Mouse (Mus musculus) lung, embryonic 16.5 days (tissue): ENCODE measurements around the gene Tcf7l2. TPM values are rescaled to one million over a fixed set of nuclear protein-coding genes. Genes with fewer than 3 reads are reported as not detected.

ENCODE experiments used
- ATAC-seq: fragments of 200-750 bp; cut with Nextera tagmentation; 2 replicates; pipeline ENCODE4 v1.8.0; 2017; ENCODE audit warnings: low read depth, mild to moderate bottlenecking, moderate library complexity
- H3K27ac ChIP-seq: fragments of 300-500 bp; sonication (generic); 2 replicates; pipeline ENCODE4 v1.5.1; 2014; ENCODE audit warnings: mild to moderate bottlenecking, control low read depth, low read length
- H3K27me3 ChIP-seq: fragments of 300-500 bp; sonication (generic); 2 replicates; pipeline ENCODE4 v1.6.1; 2014; ENCODE audit warnings: low read depth, low read length, mixed read lengths; ENCODE audit not compliant: control insufficient read depth, insufficient read depth
- H3K36me3 ChIP-seq: fragments of 300-500 bp; sonication (generic); 2 replicates; pipeline ENCODE4 v1.6.1; 2014; ENCODE audit warnings: low read length; ENCODE audit not compliant: control insufficient read depth, insufficient read depth
- H3K4me1 ChIP-seq: fragments of 300-500 bp; sonication (generic); replicated peaks from 2 replicates; pipeline ENCODE4 v1.6.1; 2014; ENCODE audit warnings: low read length, mixed read lengths; ENCODE audit not compliant: control insufficient read depth, insufficient read depth
- H3K4me2 ChIP-seq: fragments of 300-500 bp; sonication (generic); 2 replicates; pipeline ENCODE4 v1.6.1; 2014; ENCODE audit warnings: low read depth, low read length, control low read depth
- H3K4me3 ChIP-seq: fragments of 300-500 bp; sonication (generic); 2 replicates; pipeline ENCODE4 v1.5.1; 2014; ENCODE audit warnings: mild to moderate bottlenecking, low read length, control low read depth
- H3K9ac ChIP-seq: fragments of 300-500 bp; sonication (generic); 2 replicates; pipeline ENCODE4 v1.6.1; 2014; ENCODE audit warnings: low read length, control low read depth
- H3K9me3 ChIP-seq: fragments of 300-500 bp; sonication (generic); 2 replicates; pipeline ENCODE4 v1.6.1; 2016; ENCODE audit warnings: low read length; ENCODE audit not compliant: control insufficient read depth
- WGBS: fragments of 180-500 bp; shearing (Covaris S2); extraction: QIAGEN DNeasy Blood & Tissue Kit; methylation state at CpG from one replicate; pipeline ENCODE4 v1.1.7; 2014; 5-methylcytosine and 5-hydroxymethylcytosine counted together
- polyA plus RNA-seq: library from polyadenylated mRNA; unstranded; fragments of >200 nt; fragmentation: Nextera tagmentation; extraction: Ambion mirVana; gene quantifications from 2 replicates; pipeline ENCODE4 v1.2.1, GENCODE M21; 2015

Gene Tcf7l2
- polyA plus RNA-seq, 1 experiment from 2014 or later = 50.7 TPM

DNA sequence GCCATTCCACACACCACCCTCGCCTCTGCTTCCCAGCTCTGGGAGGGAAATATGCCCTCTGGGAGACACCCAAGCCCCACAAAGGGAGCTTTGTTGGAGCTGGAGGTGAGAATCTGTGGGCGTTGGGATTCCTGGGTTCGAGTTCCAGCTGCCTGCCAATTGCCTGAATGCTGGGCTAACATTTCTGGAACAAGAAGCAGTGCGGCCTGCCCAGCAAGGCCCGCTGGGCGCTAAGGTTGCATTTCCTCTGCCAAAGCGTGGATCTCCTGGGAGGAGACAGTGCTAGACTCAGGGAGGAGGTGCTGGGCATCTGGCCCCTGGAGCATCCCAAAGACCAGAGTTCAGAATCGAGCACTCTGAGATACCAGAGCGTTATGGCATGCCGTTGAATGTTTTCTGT lies 38.3 kb downstream of the Tcf7l2 start:
- ATAC-seq = no peak
- peaks cover 12% of the 10 kb centered on the region for H3K4me1 ChIP-seq
- no peaks in the 10 kb centered on the region for H3K36me3 ChIP-seq
- no peak overlapping the region for H3K4me3 ChIP-seq
- H3K27me3 ChIP-seq = no peaks in the 10 kb centered on the region
- H3K4me2 ChIP-seq = no peak overlapping the region
- H3K9ac ChIP-seq = no peak overlapping the region
- H3K9me3 ChIP-seq = no peaks in the 10 kb centered on the region
- 59% methylated on average over 10 of the region's 10 CpGs for WGBS
- no peak overlapping the region for H3K27ac ChIP-seq

DNA sequence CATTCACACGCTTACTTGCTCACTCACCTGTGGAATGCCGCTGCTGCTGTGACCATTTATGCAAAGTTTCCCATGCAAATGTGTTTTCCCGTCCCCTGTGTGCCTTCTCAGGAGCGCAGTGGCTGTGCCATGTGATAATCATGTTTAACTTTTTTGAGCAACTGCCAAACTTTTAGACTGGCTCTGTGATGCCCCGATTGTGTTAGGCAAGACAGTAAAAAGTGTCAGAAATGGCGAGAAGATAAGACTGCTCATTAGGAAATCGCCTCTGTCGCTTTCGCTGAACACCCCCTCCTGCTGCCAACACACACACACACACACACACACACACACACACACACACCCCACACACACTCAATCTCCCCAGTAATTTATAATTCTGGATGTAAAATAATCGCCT lies 39.5 kb downstream of the Tcf7l2 start:
- no peaks in the 10 kb centered on the region for H3K27me3 ChIP-seq
- 71% methylated on average over 10 of the region's 10 CpGs for WGBS
- H3K4me1 ChIP-seq = peaks cover 17% of the 10 kb centered on the region
- ATAC-seq = no peak
- no peak overlapping the region for H3K27ac ChIP-seq
- H3K9me3 ChIP-seq = no peaks in the 10 kb centered on the region
- H3K4me3 ChIP-seq = no peak overlapping the region
- no peak overlapping the region for H3K9ac ChIP-seq
- no peaks in the 10 kb centered on the region for H3K36me3 ChIP-seq
- no peak overlapping the region for H3K4me2 ChIP-seq

- ATAC-seq = no peak
- peaks cover 17% of the 10 kb centered on the region for H3K4me1 ChIP-seq
- H3K36me3 ChIP-seq = no peaks in the 10 kb centered on the region
- no peaks in the 10 kb centered on the region for H3K9me3 ChIP-seq
- WGBS = 61% methylated on average over 8 of the region's 8 CpGs
- no peaks in the 10 kb centered on the region for H3K27me3 ChIP-seq
- H3K9ac ChIP-seq = no peak overlapping the region
- no peak overlapping the region for H3K4me2 ChIP-seq
- H3K27ac ChIP-seq = no peak overlapping the region
- no peak overlapping the region for H3K4me3 ChIP-seq
Measured at GRCm38 (mm10) chr19:55781681-55782080, 40.1 kb downstream of the Tcf7l2 start.

DNA sequence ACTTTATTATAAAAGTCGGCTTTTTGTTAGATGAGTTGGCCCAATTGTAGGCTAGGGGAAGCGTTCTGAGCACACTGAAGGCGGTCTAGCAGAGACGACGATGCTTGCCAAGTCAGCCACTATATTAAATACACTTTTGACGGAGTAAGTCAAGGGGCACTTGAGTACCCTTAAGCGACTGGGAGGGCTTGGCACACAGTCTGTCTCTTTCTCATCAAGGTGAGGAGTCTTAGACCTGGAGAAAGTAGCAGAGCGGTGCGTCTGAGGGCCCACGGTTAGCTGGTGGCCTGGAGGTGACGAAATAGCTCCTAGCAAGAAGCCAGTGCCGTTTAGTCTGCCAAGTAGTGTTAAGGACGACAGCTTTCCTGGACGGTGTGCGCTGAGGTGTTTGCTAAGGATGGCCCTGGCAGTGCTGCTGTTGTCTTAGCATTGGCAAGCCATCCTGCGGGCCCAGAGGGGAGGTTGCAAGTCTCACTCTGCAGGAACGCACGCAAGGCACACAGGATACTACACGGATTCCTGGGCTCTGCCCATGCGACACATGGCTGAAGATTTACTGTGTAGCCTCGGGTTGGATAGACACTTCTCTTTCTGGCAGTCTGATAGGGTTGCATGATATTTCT lies 43.3 kb downstream of the Tcf7l2 start:
- 54% methylated on average over 21 of the region's 21 CpGs for WGBS
- Histone ChIP-seq H3K4me1 (peaks cover 15% of the 10 kb centered on the region), H3K4me2 (no peak overlapping the region)

GRCm38 (mm10) chr19:55787420-55787819 lies 45.8 kb downstream of the Tcf7l2 start:
- Histone ChIP-seq H3K27me3 (no peaks in the 10 kb centered on the region), H3K36me3 (no peaks in the 10 kb centered on the region), H3K4me3 (no peak overlapping the region), H3K4me1 (peaks cover 20% of the 10 kb centered on the region), H3K9ac (no peak overlapping the region), H3K9me3 (no peaks in the 10 kb centered on the region), H3K4me2 (no peak overlapping the region), H3K27ac (no peak overlapping the region)
- no peak for ATAC-seq
- WGBS = 76% methylated on average over 13 of the region's 13 CpGs

More for the DNA sequence above, 43.3 kb downstream of the Tcf7l2 start:
- H3K9ac ChIP-seq = no peak overlapping the region
- H3K27ac ChIP-seq = no peak overlapping the region
- H3K4me3 ChIP-seq = no peak overlapping the region
- ATAC-seq = peak; percentile 89
- H3K9me3 ChIP-seq = no peaks in the 10 kb centered on the region
- H3K36me3 ChIP-seq = no peaks in the 10 kb centered on the region
- no peaks in the 10 kb centered on the region for H3K27me3 ChIP-seq

GRCm38 (mm10) chr19:55788285-55788904 lies 46.8 kb downstream of the Tcf7l2 start:
- Histone ChIP-seq H3K27ac (no peak overlapping the region), H3K4me2 (no peak overlapping the region), H3K27me3 (no peaks in the 10 kb centered on the region), H3K9ac (no peak overlapping the region), H3K9me3 (no peaks in the 10 kb centered on the region), H3K36me3 (no peaks in the 10 kb centered on the region), H3K4me1 (peaks cover 22% of the 10 kb centered on the region), H3K4me3 (no peak overlapping the region)
- no peak for ATAC-seq
- WGBS = 59% methylated on average over 7 of the region's 7 CpGs

- Histone ChIP-seq H3K4me2 (no peak overlapping the region), H3K4me1 (peaks cover 21% of the 10 kb centered on the region), H3K4me3 (no peak overlapping the region), H3K9ac (no peak overlapping the region), H3K27me3 (no peaks in the 10 kb centered on the region), H3K9me3 (no peaks in the 10 kb centered on the region), H3K27ac (no peak overlapping the region), H3K36me3 (no peaks in the 10 kb centered on the region)
- ATAC-seq = no peak
- 64% methylated on average over 5 of the region's 5 CpGs for WGBS
Measured at GRCm38 (mm10) chr19:55788905-55789295, 47.3 kb downstream of the Tcf7l2 start.

DNA sequence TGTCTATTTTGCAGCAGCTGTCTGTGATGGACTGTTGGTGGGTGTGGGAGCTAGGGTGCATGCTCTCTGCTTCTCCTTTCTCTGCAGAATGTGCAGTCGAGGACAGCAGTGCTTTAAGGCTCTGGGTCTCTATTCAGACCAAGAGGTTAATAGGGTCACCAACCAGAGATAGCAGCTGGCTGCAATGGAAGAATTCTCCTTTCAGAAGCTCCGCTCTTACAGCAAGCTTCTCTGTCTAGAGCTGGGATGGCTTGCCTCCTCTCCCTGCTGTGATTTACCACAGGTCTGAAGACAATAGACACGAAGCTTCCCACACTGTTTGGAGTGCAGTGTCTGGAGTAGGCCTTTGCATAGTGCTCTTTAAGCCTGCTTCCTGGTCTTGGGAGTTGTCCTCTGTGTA lies 48.2 kb downstream of the Tcf7l2 start:
- Histone ChIP-seq H3K36me3 (no peaks in the 10 kb centered on the region), H3K4me3 (no peak overlapping the region), H3K27ac (no peak overlapping the region), H3K9ac (no peak overlapping the region), H3K27me3 (no peaks in the 10 kb centered on the region), H3K9me3 (no peaks in the 10 kb centered on the region), H3K4me1 (peaks cover 17% of the 10 kb centered on the region), H3K4me2 (no peak overlapping the region)
- ATAC-seq = no peak
- WGBS = 44% methylated on average over 3 of the region's 3 CpGs

DNA sequence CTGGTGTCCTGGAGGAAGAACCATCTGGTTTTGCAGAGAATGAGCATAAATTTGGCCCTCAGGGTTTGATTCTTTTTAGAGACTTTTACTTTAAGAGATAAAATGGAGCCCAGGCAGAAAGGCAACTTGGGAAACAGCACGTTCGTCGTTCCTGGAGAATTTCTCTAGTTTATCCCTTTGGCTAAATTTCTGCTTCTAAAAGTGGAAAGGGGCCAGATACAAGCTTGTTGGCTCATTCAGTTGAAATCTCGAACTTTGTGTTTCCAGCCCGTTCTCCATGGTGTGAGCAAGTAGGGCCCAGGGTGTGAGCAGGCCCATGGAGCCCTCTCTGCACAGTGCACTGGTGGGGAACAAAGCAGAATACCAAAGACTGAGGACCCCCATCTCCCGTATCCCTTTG lies 49.7 kb downstream of the Tcf7l2 start:
- Histone ChIP-seq H3K9ac (no peak overlapping the region; the same call in 1 of the 2 replicates), H3K36me3 (no peaks in the 10 kb centered on the region), H3K4me1 (peaks cover 12% of the 10 kb centered on the region), H3K27me3 (no peaks in the 10 kb centered on the region), H3K4me2 (no peak overlapping the region), H3K27ac (peak overlapping the region; percentile 40), H3K4me3 (no peak overlapping the region), H3K9me3 (no peaks in the 10 kb centered on the region)
- WGBS = 59% methylated on average over 6 of the region's 6 CpGs
- ATAC-seq = no peak
